Mouse (Mus musculus): Measurements from ENCODE around the gene Zfp61.

Gene Zfp61

GRCm38 (mm10) chr7:24297361-24298095 lies 3.5 kb downstream of the Zfp61 start:
- in situ Hi-C loops (cut with MboI; ENCODE audit: low sequenced_read_pairs) = loop anchor here (25.0 kb wide), 1 partner anchor 135 kb away; no protein-coding TSS in a partner anchor

- in situ Hi-C loops (cut with MboI; ENCODE audit: low sequenced_read_pairs) = loop anchor here (25.0 kb wide), 1 partner anchor 134 kb away; no protein-coding TSS in a partner anchor
Measured at GRCm38 (mm10) chr7:24296386-24296785, 4.6 kb downstream of the Zfp61 start.

DNA sequence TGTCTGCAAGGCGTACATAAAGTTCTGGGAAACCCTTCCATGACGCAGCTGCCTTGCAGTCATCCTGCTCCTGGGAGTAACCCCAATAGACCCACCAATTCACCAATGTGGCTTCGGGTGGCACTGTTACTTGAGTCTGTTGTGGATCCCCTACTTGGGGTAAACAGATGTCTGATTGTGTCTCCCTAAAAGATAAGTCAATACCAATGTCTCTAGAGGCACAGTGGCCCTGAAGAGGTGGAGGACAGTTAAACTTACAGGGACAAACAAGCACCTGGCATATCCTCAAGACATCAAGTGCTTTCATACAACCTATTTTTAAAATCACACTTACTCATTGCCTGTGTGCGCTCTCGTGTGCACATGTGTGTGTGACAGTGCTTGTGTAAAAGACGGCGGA lies 5.7 kb downstream of the Zfp61 start:
- in situ Hi-C loops (cut with MboI; ENCODE audit: low sequenced_read_pairs) = loop anchor here (25.0 kb wide), 1 partner anchor 133 kb away; no protein-coding TSS in a partner anchor

- in situ Hi-C loops (cut with MboI; ENCODE audit: low sequenced_read_pairs) = loop anchor here (25.0 kb wide), 1 partner anchor 132 kb away; no protein-coding TSS in a partner anchor
Measured at GRCm38 (mm10) chr7:24294763-24295162, 6.3 kb downstream of the Zfp61 start.

DNA sequence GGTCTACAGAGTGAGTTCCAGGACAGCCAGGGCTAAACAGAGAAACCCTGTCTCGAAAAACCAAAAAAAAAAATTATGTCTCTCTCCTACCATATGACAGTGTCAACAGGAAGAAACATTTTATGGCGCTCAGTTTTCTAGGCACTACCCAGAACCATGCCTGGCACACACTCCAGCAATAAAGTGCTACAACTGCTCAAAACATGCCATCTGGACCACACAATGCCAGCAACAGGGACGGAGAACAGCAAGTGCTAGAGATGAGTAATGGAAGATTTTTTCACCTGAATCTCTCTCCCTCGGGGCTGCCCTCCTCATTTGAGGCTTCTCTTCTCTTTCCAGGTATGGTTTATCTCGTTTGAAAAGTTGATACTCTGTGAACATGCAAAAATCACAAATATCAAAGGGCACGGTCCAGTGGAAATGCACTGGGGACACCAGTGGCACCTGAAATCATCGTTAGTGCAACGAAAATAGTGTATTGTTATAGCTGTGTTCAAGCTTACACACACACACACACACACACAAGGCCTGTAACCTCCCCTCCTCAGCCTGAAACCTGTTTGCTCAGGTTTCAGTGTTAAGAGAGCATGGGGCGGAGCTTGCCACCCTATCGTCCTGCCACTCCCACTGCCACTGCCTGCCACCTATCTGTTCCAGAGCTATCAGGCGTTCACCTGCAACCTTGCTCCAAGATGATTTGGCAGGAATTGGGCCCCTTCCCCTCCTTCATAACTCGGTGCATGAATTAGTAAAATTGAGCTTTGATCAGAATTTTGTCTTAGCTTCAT lies 7.8 kb downstream of the Zfp61 start:
- in situ Hi-C loops (cut with MboI; ENCODE audit: low sequenced_read_pairs) = loop anchor here (25.0 kb wide), 1 partner anchor 131 kb away; no protein-coding TSS in a partner anchor

DNA sequence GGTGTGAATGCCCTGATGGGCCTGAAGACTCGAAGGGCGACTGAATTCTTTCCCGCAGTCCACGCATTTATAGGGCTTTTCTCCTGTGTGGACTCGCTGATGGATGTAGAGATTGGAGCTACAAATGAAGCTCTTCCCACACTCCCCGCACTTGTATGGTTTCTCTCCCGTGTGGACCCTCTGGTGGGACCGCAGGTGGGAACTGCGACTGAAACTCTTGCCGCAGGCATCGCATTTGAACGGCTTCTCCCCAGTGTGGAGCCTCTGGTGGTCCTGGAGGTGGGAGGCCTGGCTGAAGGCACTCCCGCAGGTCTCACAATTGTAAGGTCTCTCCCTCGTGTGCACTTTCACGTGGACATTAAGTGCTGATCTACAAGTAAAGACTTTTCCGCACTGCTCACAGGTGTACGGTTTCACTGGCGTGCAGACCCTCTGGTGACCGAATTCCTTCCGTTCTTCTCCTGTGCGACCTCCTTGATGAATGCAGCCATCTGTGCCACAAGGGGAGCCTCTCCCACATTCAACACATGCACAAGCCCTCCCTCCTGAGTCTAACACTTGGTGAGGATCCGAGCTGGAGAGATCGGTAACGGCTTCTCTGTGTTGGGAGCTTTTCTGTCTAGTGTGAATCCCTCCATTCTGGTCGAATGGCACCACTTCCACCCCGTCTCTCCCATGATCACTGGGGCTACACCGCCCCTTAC lies 9.5 kb downstream of the Zfp61 start:
- in situ Hi-C loops (cut with MboI; ENCODE audit: low sequenced_read_pairs) = loop anchor here (25.0 kb wide), 1 partner anchor 129 kb away; no protein-coding TSS in a partner anchor

- in situ Hi-C loops (cut with MboI; ENCODE audit: low sequenced_read_pairs) = loop anchor here (25.0 kb wide), 1 partner anchor 128 kb away; no protein-coding TSS in a partner anchor
Measured at GRCm38 (mm10) chr7:24290106-24290693, 10.8 kb downstream of the Zfp61 start.

DNA sequence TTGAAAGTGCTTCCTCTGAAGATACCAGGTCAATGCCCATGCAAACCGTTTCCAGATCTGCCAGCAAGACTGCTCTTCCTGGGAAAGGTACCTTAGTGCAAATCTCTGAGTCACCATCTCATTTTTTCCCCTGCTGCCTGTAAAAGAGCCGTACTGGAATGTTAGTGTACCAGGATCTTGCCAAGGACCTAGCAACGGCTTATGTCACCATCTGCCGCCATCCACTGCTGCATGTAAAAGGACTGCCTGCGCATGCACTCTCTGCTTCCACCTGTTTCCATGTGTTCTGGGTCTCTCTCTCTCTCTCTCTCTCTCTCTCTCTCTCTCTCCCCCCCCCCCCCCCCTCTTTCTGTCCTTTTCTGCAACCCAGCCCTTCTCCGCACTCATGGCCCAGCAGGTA lies 12.5 kb downstream of the Zfp61 start:
- in situ Hi-C loops (cut with MboI; ENCODE audit: low sequenced_read_pairs) = loop anchor here (25.0 kb wide), 1 partner anchor 126 kb away; no protein-coding TSS in a partner anchor

DNA sequence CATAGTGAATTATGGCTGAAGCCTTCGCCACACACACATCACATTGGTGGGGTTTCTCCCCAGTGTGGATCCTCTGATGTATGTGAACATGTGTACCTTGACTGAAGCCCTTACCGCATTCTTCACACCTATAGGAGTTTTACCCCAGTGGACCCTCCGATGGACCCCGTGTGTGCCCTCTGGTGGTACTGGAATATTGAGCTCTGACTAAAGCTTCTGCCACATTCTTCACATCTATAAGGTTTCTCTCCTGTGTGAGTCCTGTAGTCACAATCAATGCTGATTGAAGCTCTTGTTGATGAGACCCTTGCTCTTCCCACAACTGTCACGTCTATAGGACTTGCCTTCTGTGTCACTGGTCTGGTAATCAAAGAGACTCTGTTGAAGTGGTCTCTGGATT lies 13.4 kb downstream of the Zfp61 start:
- in situ Hi-C loops (cut with MboI; ENCODE audit: low sequenced_read_pairs) = loop anchor here (25.0 kb wide), 1 partner anchor 125 kb away; no protein-coding TSS in a partner anchor

GRCm38 (mm10) chr7:24286916-24287315 lies 14.1 kb downstream of the Zfp61 start:
- in situ Hi-C loops (cut with MboI; ENCODE audit: low sequenced_read_pairs) = loop anchor here (25.0 kb wide), 1 partner anchor 125 kb away; no protein-coding TSS in a partner anchor

- in situ Hi-C loops (cut with MboI; ENCODE audit: low sequenced_read_pairs) = loop anchor here (25.0 kb wide), 1 partner anchor 124 kb away; no protein-coding TSS in a partner anchor
Measured at GRCm38 (mm10) chr7:24286090-24286489, 14.9 kb downstream of the Zfp61 start.

- in situ Hi-C loops (cut with MboI; ENCODE audit: low sequenced_read_pairs) = loop anchor here (25.0 kb wide), 1 partner anchor 119 kb away; no protein-coding TSS in a partner anchor
Measured at GRCm38 (mm10) chr7:24280858-24281145, 20.2 kb downstream of the Zfp61 start.

- in situ Hi-C loops (cut with MboI; ENCODE audit: low sequenced_read_pairs) = loop anchor here (25.0 kb wide), 1 partner anchor 118 kb away; no protein-coding TSS in a partner anchor
Measured at GRCm38 (mm10) chr7:24280031-24280857, 20.8 kb downstream of the Zfp61 start.

DNA sequence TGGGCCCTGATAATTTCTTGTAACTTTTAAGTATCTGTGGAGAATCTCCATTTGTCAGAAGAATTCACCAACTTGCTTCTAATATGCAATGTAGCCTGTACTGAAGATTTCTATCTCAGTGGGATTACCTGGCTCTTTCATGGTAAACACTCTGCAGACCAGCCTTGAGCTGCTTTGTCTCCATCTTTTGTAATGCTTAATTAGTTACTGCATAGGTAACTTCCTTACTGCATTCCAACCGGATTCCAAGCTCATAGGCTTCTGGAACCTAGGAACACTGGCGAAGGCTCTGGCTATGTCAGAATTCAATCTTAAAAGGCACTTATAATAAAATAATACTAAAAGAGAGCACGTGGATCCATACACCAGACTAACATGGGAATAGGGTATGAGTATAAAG lies 22.3 kb downstream of the Zfp61 start:
- in situ Hi-C loops (cut with MboI; ENCODE audit: low sequenced_read_pairs) = loop anchor here (25.0 kb wide), 1 partner anchor 116 kb away; no protein-coding TSS in a partner anchor

DNA sequence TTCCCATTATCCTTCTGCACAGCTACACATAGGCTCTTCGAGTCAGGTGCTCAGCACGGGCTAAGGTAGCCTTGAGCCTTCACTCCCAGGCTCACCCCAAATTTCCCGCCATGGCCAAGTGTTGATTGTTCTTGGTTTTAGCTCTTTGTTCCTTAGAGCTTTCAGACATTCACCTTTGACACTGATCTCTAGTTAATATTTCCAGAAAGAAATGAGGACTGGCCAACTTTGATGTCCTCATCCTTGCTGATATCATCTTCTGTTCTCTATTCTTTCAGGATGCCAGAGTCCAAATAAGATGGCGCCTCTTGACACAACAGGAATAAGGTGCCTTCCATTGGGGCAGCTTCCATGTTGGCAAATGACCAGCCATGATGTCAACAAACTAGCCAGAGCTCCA lies 26.6 kb downstream of the Zfp61 start:
- in situ Hi-C loops (cut with MboI; ENCODE audit: low sequenced_read_pairs) = no loop called here

DNA sequence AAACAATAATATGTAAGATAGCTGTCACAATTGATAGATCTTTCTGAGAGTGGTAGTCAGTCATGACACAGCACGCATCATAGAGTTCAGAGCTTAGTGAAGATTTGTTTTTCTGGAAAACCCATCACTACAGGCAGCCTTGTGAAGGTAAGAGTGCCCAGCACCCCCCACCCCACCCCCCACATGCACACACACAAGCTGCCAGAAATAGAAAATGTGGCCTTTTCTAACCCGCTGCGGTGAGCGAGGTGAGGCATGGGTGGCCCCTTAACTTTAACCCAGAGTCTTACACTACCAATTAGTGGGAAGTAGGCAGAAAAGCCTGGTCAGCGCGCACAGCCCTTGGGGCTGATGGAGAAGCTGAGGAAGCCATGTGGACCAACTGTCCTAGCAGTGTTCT lies 29.8 kb downstream of the Zfp61 start:
- in situ Hi-C loops (cut with MboI; ENCODE audit: low sequenced_read_pairs) = no loop called here

DNA sequence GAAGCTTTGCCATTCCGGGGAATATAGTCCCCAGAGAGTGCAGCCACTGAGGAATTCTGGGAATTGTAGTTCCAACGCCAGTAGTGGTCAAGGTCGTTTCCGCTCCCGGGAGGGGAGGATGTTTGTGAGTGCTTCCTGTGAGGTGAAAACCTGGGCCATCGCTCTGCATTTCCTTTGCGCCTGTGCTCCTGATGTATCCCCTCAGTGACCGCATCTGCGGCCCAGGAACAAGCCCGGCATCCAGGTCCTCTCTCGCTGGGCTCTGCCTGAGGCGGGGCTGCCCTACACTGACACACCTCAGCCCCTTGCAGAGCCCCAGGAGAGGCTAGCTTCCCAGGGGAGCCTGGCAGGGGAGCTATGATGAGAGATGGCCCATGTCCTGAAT lies 30.8 kb downstream of the Zfp61 start, which contains the start of gene Zfp93:
TSS of gene Zfp93 (plus strand) at position 133 of the 385 bp plus-strand sequence.
- in situ Hi-C loops (cut with MboI; ENCODE audit: low sequenced_read_pairs) = no loop called here

DNA sequence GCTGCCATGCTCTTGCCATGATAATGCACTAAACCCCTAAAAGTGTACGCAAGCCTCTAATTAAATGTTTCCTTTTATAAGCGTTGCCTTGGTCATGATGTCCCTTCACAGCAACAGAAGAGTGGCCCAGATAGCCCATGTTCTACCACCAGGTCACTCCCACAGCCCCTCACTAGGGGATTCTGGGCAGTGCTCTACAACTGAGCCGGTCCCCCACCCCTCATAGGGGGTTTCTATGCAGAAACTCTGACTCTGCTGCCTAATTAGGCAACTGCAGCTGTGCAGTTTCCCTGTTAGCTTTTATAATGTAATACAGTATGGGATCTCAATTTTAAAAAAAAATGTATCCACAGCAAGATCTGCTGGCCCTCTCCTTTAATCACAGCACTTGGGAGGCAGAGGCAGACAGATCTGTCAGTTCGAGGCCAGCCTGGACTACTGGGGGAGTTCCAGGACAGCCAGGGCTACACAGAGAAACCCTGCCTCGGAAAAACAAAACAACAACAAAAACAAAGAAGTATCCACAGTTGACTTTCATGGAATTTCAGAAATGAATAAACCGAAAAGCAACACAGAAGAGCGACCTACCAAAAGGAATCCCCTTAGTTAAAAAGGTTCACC lies 31.3 kb downstream of the Zfp61 start:
- in situ Hi-C loops (cut with MboI; ENCODE audit: low sequenced_read_pairs) = no loop called here

DNA sequence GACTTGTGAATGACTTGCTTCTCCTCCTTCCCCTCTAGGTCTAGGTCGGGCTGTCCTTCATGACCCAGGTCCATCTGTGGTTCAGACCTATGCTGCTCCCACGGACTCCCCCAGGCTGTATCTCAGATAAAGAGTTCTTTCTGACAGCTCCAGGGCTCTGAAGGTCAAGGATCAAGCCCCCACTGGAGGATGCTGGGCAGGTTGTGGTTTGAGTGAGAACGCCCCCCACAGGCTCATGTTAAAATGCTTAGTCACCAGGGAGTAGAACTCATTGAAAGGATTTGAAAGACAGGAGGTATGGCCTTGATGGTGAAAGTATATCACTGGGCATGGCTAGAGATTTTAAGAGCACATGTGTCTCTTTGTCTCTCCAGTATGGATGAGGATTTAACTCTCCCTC lies 31.8 kb downstream of the Zfp61 start:
- in situ Hi-C loops (cut with MboI; ENCODE audit: low sequenced_read_pairs) = no loop called here
